Mouse (Mus musculus) left cerebral cortex, adult 18-20 months (tissue): ENCODE measurements around the gene Anp32e. TPM values are rescaled to one million over a fixed set of nuclear protein-coding genes. Genes with fewer than 3 reads are reported as not detected.
"Not testable (repeated sequence)": the region's sequence is repeated elsewhere in the genome, so short reads cannot be mapped to it uniquely, and the experiment has no call there.

Source experiments
- DNase-seq, 2 experiments: peaks; one replicate each; pipeline ENCODE4 v3.0.0; 2021 to 2022; ENCODE audit warnings: low spot score in 2 of 2, mixed read lengths in 1 of 2
- total RNA-seq, 2 experiments: library from RNA; stranded (reverse); gene quantifications; 2 replicates each; pipeline ENCODE4 v1.2.3; 2021

Gene Anp32e
- total RNA-seq, 2 experiments from 2014 or later, result 95.1 to 109 TPM

GRCm38 (mm10) chr3:95972251-95972872 lies 43.3 kb downstream of the Anp32e start:
- DNase-seq, result no peak

GRCm38 (mm10) chr3:95972873-95973634 lies 44.0 kb downstream of the Anp32e start:
- no peak for DNase-seq

GRCm38 (mm10) chr3:95977079-95977478 lies 48.0 kb downstream of the Anp32e start:
- DNase-seq, result no peak

- DNase-seq, result not testable (repeated sequence)
These were observed 48.5 kb downstream of the Anp32e start for GRCm38 (mm10) chr3:95977587-95977986.

GRCm38 (mm10) chr3:95978265-95978664 lies 49.2 kb downstream of the Anp32e start:
- DNase-seq, result no peak

GRCm38 (mm10) chr3:95980276-95980970 lies 51.4 kb downstream of the Anp32e start:
- DNase-seq, result no peak

GRCm38 (mm10) chr3:95982129-95982528 lies 53.1 kb downstream of the Anp32e start:
- no peak for DNase-seq

GRCm38 (mm10) chr3:95985209-95986000 lies 56.4 kb downstream of the Anp32e start:
- DNase-seq, result peak; percentile 67 to 70

DNA sequence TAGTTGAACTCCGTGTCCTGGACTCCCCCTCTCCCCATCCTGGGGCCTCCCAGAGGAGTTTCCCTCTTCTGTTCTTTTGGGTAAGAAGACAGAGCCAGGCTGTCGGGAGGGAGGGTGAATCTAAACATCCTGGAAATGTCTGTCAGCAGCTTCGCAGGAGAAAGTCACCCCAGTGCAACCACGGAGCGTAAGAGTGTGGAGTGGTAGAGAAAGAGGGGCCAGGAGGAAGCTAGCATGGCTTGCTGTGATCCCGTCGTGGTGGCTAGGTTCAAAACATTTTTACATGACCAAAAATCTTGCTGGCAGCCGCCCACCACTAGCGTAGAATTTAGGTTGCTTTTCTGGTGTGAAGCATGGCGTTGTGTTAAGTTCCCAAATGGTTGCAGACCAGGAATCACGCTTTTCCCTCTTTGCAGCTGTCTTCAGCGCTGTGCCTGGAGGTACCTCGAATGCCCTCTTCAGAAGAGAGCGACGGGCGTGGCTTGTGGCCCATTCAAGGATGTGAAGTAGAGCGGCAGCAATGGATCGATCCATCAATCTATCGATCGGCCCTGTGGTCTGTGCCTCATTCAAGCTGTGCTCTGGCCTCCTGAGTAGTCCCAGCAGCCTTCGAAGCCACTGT lies 57.1 kb downstream of the Anp32e start:
- DNase-seq, result peak; percentile 66 to 78

GRCm38 (mm10) chr3:95986984-95987383 lies 57.9 kb downstream of the Anp32e start:
- no peak for DNase-seq

- DNase-seq, result no peak
These were observed 58.5 kb downstream of the Anp32e start for GRCm38 (mm10) chr3:95987386-95988110.

GRCm38 (mm10) chr3:95988138-95988537 lies 59.1 kb downstream of the Anp32e start:
- DNase-seq, result no peak

- DNase-seq, result no peak
These were observed 59.9 kb downstream of the Anp32e start for GRCm38 (mm10) chr3:95988969-95989368.

- DNase-seq, result no peak
These were observed 61.4 kb downstream of the Anp32e start for GRCm38 (mm10) chr3:95990413-95990941.

DNA sequence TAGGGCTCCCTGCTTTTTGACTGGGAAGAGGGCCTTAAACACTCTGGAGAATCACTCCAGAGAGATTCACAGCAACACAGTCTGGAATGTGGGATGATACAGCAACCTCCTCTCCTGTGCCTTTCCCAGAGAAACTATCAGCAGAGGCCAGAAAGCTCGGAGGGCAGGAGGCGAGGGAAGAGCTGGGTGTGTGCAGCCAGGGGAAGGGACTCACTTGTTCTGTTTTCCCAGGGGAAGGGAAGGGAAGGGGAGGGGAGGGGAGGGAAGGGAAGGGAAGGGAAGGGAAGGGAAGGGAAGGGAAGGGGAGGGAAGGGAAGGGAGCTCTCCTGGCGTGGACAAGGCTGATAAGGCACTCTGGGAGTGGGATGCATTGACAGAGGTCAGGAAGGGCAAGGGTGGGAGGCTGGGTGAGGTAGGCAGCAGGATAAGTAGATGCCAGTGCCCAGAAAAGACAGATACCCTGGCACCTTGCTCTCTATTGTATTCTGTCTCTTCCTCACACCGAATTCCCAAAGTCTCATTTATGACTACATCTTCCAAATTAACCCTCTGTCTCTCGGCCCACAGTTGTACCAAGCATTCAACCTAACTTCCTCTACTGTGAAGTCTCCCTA lies 64.1 kb downstream of the Anp32e start:
- no peak for DNase-seq

GRCm38 (mm10) chr3:95993881-95994280 lies 64.8 kb downstream of the Anp32e start:
- no peak for DNase-seq

GRCm38 (mm10) chr3:95994381-95994846 lies 65.4 kb downstream of the Anp32e start:
- DNase-seq, result no peak

DNA sequence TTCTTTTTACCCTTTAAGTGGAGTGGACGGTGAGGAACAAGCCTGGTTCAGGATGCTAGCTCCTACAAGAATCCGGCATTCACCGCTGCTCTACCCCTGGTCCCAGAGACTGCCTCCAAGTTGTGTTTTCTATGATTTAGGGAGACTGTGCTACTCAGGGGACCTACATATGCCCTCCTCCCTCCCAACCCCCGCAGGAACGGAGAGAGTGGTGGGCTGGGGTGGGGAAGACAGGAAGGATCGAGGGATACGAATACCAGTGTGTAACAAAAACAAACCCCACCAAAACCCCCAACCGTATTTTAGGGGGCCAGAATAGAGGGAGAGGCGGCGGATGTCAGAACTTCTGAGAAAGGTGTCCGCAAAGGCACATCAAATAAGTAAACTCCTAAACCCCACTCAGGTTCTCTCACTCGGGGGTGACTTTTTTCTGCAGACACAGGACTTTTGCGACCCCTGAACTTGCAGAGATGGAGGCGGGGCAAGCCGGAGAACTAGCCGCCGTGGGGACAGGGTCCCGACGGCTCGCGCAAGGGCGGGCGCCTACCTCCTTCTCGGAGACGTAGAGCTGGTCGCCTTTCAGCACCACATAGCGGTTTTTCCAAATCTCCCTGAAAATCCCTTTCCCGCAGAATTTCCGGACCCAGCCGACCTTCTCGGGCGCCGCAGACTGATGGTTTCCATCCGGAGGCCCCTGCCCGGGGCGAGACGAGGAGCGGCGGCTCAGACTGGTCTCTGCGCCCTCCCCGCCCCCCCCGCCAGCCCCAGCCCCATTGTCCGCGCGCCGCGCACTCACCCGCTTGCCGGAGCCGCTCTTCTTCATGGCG lies 66.1 kb downstream of the Anp32e start:
- no peak for DNase-seq
